Mouse (Mus musculus) cerebellum, postnatal 14 days (tissue): ENCODE results near the gene Notch1.

Source experiments
- DNase-seq, 2 experiments: peaks; one replicate each; pipeline ENCODE4 v3.0.0; 2021; ENCODE audit warnings: mixed read lengths in 2 of 2

Gene Notch1

DNA sequence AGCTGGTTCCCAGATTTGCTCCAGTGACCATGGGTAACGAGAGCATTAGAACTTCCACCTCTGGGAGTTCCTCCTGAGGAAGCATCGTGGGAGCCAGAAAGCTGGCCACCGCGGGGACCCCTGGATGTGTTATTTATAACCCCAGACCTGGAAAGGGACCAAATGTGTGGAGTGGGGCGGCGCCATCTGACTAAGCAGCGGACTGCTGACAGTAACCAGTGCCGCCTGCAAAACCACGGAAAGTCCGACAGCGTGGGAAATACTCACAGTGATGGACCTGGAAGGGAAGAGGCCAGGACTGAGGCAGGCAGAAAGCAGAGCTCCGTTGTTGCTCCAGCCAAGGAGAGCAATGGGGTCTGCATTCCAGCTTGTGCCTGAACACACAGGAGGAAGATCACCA, at the start of gene Notch1:
Gene Notch1 (minus strand): TSS at position 389 of the 400 bp plus-strand sequence.
- peak; percentile 49 to 56 for DNase-seq

DNA sequence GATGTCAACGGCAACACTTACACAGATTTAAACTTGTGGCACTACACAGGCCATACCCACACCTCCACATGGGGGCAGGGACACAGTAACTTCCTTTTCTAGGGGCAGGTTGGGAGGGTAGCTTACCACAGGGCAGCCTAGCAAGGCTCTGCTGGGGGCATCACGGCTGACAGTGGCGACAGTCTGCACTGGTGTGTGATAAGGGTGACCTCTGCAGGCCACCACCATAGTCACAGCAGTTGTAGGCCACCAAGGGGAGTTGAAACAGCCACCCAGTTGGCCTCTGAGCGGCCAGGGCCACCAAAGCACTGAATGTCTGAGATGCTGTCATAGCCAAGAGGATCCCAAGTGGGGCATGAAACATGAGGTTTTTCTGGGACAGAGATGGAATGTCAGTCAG, 49.8 kb upstream of the Notch1 start:
- peak; percentile 47 to 50 for DNase-seq

DNA sequence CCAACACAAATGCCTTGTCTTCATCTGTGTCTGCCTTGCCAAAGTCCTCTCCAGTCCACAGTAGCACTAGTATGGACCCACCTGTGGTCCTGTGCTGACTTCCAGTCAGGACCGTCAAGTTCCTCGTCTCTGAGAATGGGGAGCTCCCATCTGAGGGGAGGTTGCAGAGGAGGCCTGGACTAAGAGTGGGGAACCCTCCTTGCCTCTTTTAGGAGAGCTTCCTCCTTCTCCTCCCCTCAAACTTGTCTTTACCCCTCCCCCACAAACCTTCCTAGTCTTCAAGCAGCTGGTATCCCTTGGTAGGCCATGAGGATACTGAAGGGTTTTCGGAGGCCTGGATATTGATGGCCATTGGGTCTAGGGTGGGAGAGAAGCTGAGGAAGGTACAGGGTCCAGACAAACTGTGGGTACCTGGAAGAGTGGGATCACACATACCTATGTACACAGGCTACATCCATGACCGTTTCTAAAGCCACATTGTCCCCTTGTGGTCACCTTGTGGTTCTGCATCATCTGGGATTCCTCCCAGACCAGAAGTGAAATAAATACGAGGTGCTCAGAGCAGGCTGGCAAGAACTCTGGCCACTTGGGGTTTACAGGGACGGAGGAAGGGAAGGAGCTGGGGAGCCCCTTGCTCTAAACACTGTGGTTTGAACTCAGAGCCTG, 45.0 kb upstream of the Notch1 start:
- DNase-seq, result peak; percentile 39 to 55

DNA sequence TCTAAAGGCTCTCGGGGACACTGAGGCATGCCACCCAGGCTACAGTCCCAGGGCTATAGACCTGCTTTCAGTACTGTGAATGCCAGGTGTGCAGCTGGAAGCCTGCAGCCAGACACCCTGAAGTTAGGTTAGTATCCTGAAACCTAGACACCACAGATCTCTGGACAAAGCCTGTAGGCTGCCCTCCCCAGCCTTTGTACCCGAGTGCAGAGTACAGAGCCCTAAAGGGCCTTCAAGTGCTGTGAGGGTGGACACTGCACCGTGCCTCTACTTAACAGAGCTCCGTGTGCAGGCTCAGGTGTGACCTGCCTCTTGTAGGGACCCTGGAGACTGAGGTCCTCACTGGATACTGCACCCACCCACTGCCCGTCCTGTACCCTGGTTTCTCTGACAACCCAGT, 44.0 kb upstream of the Notch1 start:
- no peak for DNase-seq

DNA sequence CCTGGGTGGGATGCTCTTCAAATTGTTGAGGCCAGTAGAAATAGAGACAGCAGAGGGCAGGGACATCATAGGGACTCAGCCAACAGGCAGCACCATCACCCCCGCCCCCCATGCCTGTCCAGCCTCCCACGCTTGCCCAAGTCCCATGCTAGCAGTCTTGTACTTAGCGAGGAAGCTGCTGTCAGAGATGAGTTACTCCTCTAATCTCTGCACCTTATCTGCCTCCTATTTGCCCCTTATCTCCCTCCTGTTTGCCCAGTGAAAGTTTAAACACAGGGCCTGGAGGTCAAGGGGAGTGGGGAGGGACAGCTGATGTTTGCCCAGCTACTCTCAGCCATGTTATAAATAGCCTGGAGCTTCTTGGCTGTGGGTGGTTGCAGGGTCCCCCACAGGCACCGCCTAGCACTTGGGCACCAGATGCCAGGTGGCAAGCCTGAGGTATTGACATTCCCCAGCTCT, 40.1 kb upstream of the Notch1 start:
- DNase-seq, result no peak

DNA sequence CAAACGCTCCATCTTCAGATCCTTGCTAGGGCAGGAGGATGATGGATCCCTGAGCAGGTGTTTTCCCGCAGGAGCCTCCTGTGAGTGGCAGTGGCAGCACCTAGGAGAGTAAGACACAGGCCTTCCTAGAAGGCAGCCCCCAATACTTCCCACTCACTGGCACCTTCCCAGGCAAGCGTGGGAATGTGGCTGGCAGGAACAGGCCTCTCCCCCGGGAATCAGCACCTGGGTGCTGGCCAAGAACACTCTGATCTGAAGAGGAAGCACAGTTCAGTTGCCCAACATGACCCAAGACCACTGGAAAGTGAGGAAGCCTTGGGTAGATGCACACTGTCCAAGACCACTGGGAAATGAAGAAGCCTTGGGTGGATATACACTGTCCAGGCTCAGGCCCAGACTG, 38.6 kb upstream of the Notch1 start:
- peak; percentile 27 to 53 for DNase-seq

DNA sequence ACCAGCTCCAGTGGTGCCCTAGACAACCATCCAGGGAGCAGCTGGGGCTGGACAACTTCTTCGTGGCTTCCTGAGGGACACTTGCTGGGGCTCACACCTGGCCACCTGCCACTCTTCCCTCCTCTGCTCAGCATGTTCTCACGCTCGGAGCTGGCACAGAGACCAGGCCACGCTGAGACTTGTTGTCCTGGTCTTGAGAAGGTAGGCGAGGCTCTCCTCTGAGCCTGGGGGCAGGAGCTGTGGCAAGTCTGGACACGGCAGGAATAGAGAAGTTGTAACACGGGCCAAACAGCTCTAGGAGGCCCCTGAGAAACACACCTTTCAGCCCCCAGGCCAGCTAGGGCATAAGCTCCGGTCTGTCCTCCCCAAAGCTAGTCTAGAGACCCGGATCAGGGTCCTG, 37.4 kb upstream of the Notch1 start:
- no peak for DNase-seq

DNA sequence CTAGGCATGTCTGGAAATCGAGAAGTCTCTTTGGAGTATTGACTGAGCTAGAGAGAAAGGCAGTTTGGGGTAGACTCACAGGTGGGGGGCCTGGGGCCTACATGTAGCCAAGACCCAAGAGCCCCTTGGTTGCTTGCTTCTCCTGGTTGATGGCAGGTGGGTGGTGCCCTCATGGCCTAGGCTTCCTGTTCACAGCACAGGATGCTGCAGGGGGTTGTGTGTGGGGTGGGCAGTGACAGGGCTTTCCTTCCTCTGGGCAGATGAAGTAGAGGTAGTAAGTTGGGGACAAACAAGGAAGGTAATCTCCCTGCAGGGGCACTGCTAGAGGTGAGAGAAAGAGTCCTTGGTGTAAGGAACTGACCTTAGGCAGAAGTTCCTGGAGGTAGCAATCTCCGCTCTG, 35.6 kb upstream of the Notch1 start:
- DNase-seq, result no peak

DNA sequence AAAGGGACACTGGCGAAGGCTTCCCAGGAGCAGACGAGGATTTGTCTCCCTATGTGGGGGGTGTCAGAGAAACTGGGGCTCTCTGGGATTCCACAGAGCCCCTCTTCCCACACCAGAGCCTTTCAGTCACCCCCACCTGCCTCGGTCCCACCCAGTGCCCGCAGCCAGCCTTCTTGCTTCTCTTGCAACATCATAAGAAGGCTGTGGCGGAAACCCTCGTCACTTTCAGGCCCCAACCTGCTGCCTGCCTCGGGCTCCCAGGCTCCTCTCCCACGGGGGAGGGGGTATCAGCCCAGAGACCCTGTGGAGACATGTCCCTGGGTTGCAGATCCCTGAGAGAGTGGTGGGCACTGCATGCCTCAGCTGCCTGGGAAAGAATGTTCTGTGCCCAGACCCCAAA, 35.0 kb upstream of the Notch1 start:
- DNase-seq, result no peak

DNA sequence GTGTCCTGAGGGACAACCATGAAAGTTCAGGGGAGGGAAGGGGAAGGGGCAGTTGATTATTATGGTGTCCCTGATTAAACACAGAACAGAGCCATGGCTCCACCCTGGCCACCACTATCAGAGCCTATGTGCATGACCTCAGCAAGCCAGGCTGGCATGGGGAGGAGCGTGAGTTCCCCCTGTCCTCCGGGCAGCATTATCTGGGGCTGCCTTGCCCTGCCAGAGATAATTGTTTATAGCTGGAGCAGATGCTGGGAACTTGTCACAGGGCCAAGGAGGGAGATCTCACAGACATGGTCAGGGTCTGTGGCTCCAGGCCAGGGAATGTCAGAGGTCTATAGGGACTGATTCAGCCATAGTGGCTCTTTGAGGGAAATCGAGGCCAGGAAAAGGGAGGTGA, 34.3 kb upstream of the Notch1 start:
- no peak for DNase-seq

DNA sequence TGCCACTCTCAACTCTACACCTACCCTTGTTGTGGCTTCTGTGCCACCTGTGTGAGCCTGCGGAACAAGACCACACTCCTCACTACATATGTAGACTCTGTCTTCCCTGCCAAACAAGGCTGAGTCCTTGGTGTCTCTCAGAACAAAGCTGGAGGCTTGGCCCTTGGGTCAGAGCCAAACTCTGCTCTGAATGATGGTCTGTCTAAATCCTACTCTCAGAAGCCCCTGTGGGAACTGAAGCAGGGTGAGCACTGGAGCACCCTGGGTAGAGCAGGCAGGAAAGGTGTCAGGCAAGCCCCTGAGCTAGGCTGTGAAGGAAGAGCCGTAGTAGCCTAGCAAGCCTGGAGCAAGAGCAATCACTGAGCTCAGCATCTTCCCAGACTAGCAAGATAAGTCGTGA, 33.7 kb upstream of the Notch1 start:
- no peak for DNase-seq

DNA sequence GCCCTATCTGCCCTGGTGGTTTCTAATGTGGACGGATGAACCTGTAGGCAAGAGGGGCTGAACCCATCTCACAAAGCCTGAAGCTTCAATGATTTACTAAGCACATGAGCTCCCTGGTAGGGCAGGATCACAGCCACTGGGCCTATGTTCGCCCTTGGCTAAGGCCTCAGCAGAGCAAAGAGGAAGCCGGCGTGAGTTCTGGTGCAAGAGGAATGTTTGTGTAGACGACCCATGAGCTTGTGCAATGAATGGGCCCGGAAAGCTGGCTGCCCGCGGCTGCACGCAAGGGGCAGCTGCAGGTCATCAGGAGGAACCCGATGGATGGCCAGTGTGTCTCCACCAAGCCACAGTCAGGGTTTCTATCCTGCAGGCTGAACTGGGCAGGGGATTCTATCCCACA, 33.3 kb upstream of the Notch1 start:
- DNase-seq, result no peak

DNA sequence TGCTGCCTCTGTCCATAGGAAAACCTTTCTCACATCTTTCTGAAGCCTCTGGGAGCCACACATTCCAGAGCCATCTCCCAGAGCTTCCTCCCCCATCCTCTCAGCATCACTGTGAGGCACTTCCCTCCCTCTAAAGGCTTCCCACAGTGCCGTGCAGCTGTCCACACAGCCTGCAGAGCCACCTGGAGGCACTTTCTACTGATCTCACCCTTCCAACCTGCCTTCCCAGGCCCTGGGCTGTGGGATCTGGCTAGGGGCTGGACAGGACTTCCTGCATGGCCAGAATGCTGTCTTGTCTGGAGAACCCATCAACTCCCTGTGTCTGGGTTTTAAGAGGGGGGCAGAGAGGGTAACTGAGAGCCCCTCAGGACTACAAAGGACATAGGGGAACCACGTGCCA, 31.0 kb upstream of the Notch1 start:
- no peak for DNase-seq

DNA sequence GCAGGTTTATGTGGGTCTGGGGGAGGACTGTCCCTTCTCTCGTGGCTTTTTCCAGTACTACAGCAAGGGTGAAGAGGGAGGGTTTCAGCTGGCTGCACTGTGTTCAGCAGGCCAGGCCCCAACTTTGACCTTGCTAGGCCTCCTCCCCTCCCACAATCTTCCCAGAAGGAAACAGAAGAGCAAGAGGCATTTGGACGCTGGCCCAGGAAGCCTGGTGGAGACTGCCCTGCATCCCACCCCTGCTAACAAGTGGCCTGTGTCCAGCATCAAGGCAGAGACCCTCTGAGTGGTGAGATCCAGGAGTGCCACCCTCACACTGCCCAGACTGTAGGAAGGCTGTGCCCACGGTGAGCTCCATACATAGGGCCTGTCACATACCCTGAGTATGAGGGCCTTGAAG, 27.8 kb upstream of the Notch1 start:
- DNase-seq, result no peak

DNA sequence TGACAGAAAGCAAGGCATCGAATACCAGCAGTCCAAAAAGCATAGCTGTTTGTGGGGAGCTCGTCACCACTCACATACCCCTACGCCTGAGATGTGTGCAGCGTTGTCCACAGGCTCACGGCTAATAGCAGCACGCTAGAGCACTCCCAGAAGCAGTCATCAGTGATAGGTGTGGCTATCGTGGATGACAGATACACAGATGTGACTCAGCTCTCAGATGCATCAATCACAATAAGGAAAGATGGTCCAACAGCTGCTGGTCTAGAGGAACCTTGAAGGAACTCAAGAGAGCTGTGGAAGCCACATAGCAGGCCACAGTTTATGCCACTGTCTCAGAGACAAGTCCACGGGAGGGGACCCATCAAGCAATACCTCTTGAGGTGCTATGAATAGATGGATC, 27.3 kb upstream of the Notch1 start:
- DNase-seq, result no peak

DNA sequence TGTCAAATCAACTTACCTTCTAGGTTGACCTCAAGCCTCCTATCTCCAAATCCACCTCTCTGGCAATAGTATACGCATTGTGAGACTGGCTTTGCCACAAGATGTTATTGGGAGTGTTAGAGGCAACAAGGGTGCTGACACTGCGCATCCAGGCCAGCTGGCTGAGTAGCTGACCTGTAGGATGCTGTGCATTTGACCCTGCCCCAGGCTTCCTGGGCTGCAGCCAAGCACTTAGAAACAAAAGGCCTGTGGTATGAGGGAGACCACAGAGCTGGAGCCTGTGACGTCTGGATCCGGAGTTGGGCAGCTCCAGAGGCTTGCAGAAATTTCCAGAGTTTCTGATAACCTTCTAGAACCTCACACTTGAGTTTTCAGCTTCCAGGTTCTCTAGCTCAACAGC, 26.7 kb upstream of the Notch1 start:
- no peak for DNase-seq

DNA sequence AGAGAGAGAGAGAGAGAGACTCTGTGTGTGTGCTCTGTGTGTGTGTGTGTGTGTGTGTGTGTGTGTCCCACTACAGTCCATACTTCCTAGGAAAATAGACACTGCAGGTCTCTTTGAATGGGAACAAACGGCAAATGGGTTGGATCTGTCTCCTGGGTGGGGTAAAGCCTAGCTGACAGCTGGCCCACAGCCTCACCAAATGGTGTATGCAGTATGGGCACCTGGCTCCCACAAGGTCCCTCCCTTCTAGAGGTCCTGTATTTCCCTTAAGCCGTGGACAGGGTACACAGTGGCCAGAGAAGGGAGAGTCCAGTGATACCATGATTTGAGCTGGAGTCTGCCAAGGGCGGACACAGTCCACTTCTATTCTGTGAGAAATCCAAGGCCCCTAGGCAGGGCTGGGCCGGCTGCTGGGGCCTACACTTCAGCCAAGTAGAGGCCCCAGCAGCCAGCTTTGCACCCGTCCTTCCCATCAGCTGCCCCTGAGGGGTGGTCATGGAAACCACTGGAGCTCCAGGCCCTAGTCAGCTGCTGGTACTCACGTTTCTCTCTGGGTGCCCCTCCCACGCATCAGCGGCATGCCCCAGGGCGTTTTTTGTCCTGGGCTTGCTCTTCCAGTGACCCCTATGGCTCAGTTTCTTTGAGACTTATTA, 24.9 kb upstream of the Notch1 start:
- peak in 1 of 2 experiments; percentile 21 for DNase-seq

DNA sequence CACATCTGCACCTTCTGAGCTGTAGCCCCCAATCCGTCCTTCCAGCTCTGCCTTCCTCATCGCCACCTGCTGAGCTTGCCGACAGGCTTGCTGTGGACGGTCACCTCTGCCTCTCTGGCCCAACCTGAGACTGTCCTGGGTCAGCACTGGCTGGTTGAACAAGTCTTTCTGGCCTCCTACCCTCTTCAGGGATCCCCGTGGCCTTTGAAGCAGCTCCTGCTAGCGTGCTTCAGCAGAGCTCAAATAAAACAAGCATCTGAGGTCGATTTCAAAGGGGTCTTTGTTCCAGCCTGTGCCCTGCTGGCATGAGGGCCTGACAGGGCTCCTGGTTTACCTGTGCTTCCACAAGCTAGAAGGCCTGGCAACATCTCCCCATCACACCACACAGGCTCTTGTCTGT, 24.3 kb upstream of the Notch1 start:
- no peak for DNase-seq

DNA sequence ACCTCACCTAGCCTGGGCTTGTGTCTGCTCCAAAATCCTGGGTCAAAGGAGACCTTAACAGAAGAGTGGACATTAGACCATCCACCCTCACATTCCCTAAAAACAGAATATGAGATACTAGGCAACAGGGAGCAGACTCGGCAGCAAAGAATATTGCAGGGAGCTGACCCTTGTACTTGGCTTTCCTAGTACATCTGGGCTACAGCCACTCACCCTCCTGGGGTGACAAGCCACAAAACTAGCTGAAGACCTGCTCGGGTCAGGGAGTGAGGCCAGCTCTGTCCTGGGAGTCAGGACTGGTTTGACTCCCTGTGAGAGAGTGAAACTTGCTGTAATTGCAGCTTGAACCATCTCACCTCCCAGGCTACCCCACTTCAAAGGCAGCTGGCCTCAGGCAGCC, 23.1 kb upstream of the Notch1 start:
- no peak for DNase-seq

DNA sequence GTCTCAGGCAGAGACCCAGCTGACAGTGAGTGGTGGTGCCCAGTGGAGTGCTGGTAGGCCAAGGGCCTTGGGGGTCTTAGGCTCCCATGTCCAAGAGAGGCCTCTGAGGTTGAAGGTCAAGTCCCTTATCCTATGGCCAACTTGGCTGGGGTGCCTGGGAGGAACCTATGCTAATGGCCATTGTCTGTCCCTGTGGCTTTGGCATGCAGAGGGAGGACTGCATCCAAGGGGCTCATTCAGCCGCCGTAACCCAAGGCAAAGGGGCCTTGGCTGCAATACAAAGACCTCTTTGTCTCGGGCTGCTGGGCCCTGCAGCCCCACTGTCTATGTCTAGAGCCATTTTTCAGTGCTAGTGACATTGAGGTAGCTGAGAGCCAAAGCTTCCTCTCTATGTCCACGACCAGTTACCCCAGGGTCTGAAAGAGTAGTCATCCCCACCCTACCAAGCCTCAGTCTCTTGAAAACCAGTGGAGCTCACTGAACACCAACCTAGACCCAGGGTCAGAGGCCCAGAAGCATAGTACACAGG, 19.1 kb upstream of the Notch1 start:
- DNase-seq, result no peak

DNA sequence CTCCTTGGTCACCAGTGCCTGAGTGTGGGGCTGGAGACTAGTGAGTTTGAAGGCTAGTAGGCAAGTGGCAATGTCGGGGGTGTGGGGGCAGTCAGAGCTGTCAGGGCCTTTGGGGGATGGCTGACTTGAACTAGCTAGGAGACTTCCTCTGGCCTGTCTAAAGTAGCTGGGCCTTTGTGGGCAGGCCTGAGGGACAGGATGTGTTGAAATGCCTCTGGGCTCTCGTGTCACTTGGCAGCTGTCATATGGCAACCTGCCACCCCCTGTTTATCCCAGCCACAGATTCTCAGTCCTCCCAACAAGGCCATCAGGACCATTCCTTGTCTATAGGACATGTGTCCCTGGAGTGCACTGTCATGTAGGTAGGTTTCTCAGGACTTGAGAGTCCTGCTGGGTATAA, 18.2 kb upstream of the Notch1 start:
- peak; percentile 53 to 71 for DNase-seq

DNA sequence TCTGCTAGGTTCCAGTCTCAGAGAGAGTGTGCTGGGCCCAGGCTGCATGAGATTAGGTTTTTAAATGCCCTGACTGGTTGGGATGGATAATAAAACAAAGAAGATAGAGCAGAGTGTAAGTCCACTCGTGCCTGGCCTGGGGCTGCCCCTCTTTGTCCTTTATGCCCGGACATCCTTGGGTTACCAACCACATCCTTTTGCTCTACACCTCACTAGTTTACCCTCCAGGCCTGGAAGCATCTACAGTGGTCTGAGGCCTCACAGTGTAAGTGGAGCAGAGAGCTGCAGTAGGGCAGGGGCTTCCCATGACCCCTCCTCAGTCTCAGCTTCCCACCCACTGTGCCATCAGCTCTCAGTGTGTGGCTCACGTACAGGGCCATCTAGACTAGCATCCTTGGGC, 17.7 kb upstream of the Notch1 start:
- no peak for DNase-seq

DNA sequence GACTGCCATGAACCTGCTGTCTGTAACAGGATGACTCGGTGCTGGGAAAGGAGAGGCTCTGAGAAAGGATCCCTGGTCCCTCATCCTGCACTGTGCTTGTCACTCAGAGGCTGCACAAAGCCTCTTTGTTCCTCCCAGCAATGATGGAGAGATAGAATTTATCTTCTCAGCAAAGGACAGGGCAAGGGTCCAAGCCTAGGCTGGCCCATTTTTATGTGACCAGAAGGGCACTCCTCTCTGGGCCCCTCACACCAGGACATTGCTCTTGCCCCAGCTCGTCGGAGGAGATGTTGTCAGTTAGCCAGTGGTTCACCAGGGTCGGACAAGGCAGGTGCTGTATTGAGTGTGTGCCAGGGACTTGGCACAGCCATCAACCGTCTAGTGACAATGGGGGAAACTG, 16.8 kb upstream of the Notch1 start:
- DNase-seq, result peak; percentile 24 to 48

DNA sequence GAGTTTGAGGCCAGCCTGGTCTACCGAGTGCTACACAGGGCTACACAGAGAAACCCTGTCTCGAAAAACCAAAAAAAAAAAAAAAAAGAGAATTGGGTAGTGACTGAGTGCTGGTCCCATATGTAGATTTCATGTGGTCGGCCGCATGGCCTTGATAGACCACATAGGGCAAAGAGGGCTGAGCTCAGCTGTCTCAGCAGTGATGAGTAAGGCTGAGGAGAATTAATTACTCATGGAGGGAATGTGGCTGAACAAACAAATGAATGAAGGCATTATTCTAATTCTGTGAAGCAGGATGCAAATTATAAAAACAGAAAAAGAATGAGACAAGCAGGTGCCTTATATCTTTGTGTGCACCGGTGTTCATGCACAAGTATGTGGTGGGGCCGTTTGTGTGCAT, 15.4 kb upstream of the Notch1 start:
- no peak for DNase-seq

DNA sequence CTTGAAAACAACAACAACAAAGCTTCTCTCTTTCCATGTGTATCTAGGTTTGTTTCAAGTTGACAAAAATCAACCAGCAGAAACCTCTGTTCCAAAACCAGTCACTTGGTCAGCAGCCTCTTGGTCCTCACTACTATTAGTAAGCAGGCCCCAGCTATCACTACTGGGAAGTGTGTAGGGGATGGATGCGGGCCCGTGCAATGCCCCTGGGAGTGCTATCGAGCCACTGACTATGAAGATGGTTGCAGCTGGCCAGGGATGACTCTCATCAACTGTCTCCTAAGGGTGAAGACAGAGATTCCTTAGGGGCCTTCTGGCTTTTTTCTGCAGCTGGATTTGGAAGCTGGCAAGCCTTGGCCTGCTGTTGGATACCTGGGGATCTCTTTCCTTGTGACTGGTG, 13.4 kb upstream of the Notch1 start:
- DNase-seq, result no peak
